15 mouse cellular contexts compared by ENCODE assay signal in the genomic region with DNA sequence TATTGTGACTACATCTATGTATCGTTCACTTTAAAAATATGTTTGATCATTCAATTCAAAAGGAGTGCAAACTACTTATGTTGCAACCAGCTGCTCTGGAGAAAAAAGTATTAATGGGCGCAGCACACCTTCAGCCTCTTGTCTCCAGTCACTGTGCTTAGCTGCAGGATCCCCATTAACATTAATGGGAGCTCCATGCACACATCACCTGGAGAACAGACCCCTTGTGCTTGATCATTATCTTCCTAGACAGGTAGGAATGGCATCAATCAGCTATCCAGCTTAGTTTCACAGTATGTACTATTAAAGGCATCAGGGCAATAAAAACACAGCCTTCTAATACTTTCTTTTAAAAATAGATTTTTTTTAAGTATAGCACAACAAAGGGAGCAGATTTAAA.
"Had no signal": no experiment of that assay in that cellular context is flagged by ENCODE, and none has a peak within 500 bp of the region (broad histone marks: within the 10 kb centered on the region; RNA-seq: fewer than 3 reads in every experiment).

No protein-coding gene starts in this region.

- H3K27ac ChIP-seq: kidney, postnatal 0 days; limb, embryonic 12.5 days; limb, embryonic 15.5 days; liver, embryonic 14.5 days; macrophage had no signal

- H3K4me3 ChIP-seq: limb, embryonic 12.5 days; limb, embryonic 15.5 days had no signal

- DNase-seq: kidney, adult 2 months; kidney, postnatal 25 days; left cerebral cortex, postnatal 4 days; liver, postnatal 0 days; lung, embryonic 14.5 days; thymus, adult 18-20 months; thymus, postnatal 36 days had no signal

- H3K4me1 ChIP-seq: limb, embryonic 12.5 days; limb, embryonic 15.5 days had no signal

- ATAC-seq: intestine, postnatal 0 days; liver, postnatal 0 days; lung, postnatal 0 days had no signal

- H3K36me3 ChIP-seq: limb, embryonic 12.5 days; limb, embryonic 15.5 days had no signal

- H3K9me3 ChIP-seq: limb, embryonic 12.5 days; limb, embryonic 15.5 days had no signal

- H3K27me3 ChIP-seq: limb, embryonic 12.5 days; limb, embryonic 15.5 days had no signal

- H3K9ac ChIP-seq: limb, embryonic 12.5 days; limb, embryonic 15.5 days; liver, embryonic 14.5 days; liver, postnatal 0 days; lung, embryonic 14.5 days had no signal

- H3K4me2 ChIP-seq: limb, embryonic 12.5 days; limb, embryonic 15.5 days; liver, embryonic 11.5 days; lung, embryonic 14.5 days had no signal
